Mouse (Mus musculus): ENCODE data around the gene Phf14. TPM values are rescaled to one million over a fixed set of nuclear protein-coding genes. Genes with fewer than 3 reads are reported as not detected.

Phf14 gene
- polyA plus RNA-seq, 1 experiment from 2014 or later: 89.3 TPM

GRCm38 (mm10) chr6:11960172-11960571, 52.6 kb downstream of the Phf14 start:
- Histone ChIP-seq H3K9ac (replicated peaks) (no peak overlapping the region), H3K4me2 (replicated peaks) (no peak overlapping the region), H3K36me3 (peaks cover 18% of the 10 kb centered on the region), H3K4me1 (no peaks in the 10 kb centered on the region), H3K27ac (replicated peaks) (no peak overlapping the region), H3K9me3 (no peaks in the 10 kb centered on the region), H3K4me3 (no peak overlapping the region), H3K27me3 (no peaks in the 10 kb centered on the region)
- no peak for ATAC-seq (replicated peaks)
- 93% methylated on average over 7 of the region's 7 CpGs for WGBS

DNA sequence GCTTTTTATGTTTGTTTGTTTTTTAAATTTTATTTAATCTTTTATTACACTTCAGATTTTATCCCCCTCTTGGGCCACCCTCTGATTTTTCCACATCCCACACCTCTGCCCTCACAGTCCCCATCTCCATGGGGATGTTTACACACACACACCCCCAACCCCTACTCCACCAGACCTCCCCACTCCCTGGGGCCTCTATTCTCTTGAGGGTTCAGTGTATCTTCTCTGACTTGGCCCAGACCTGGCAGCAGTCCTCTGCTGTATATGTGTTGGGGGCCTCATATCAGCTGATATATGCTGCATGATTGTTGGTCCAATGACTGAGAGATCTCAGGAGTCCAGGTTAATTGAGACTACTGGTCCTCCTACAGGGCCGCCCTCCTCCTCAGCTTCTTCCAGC, 86.2 kb downstream of the Phf14 start:
- Histone ChIP-seq H3K4me2 (replicated peaks) (no peak overlapping the region), H3K36me3 (peaks cover 44% of the 10 kb centered on the region), H3K27me3 (no peaks in the 10 kb centered on the region), H3K4me1 (no peaks in the 10 kb centered on the region), H3K27ac (replicated peaks) (no peak overlapping the region), H3K9ac (replicated peaks) (no peak overlapping the region), H3K4me3 (no peak overlapping the region), H3K9me3 (no peaks in the 10 kb centered on the region)
- WGBS: 100% methylated on average over 1 of the region's 1 CpGs
- ATAC-seq (replicated peaks): no peak

DNA sequence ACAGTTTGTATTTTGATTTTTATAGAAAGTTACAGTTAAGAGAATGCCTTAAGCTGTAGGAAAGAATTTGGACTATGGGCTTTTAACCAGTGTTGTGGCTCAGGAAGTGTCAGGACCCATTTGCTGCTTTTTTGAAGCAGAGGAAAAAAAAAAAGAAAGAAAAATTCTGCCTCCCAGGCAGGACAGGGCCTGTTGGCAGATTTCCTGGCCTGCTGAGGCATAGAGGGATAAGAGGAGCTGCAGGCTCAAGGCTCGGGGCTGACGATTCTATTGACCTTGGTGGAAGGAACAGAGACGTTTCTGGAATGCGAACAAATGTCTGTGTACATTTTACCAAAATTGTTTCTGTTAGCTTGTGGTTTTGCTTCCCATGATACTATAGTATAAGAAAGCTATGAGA, 91.0 kb downstream of the Phf14 start:
- Histone ChIP-seq H3K9ac (replicated peaks) (no peak overlapping the region), H3K4me3 (no peak overlapping the region), H3K27me3 (no peaks in the 10 kb centered on the region), H3K4me2 (replicated peaks) (no peak overlapping the region), H3K4me1 (no peaks in the 10 kb centered on the region), H3K9me3 (no peaks in the 10 kb centered on the region), H3K36me3 (peaks cover 39% of the 10 kb centered on the region), H3K27ac (replicated peaks) (no peak overlapping the region)
- WGBS: 88% methylated on average over 4 of the region's 4 CpGs
- ATAC-seq (replicated peaks): no peak

- no peak overlapping the region for H3K9ac ChIP-seq (replicated peaks)
- ATAC-seq (replicated peaks): no peak
- no peak overlapping the region for H3K27ac ChIP-seq (replicated peaks)
- WGBS: 88% methylated on average over 1 of the region's 1 CpGs
- H3K4me1 ChIP-seq: no peaks in the 10 kb centered on the region
- H3K9me3 ChIP-seq: no peaks in the 10 kb centered on the region
- H3K4me3 ChIP-seq: no peak overlapping the region
- peaks cover 34% of the 10 kb centered on the region for H3K36me3 ChIP-seq
- H3K4me2 ChIP-seq (replicated peaks): no peak overlapping the region
- no peaks in the 10 kb centered on the region for H3K27me3 ChIP-seq
Measured at GRCm38 (mm10) chr6:11999506-11999905, 91.9 kb downstream of the Phf14 start.

DNA sequence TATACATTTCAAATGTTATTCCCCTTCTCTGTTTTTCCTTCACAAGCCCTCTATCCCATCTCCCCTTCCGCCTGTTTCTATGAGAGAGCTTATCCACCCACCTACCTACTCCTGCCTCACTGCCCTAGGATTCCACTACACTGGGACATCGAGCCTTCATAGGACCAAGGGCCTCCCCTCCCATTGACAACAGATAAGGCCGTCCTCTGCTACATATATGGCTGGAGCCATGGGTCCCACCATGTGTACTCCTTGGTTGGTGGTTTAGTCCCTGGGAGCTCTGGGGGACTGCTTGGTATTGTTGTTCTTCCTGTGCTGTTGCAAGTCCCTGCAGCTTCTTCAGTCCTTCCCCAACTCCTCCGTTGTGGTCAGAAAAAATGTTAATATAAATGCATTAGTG, 97.8 kb downstream of the Phf14 start:
- Histone ChIP-seq H3K4me3 (no peak overlapping the region), H3K27ac (replicated peaks) (no peak overlapping the region), H3K9me3 (no peaks in the 10 kb centered on the region), H3K9ac (replicated peaks) (no peak overlapping the region), H3K27me3 (no peaks in the 10 kb centered on the region), H3K4me1 (no peaks in the 10 kb centered on the region), H3K36me3 (peaks cover 15% of the 10 kb centered on the region), H3K4me2 (replicated peaks) (no peak overlapping the region)
- ATAC-seq (replicated peaks): no peak
- 89% methylated on average over 4 of the region's 4 CpGs for WGBS

GRCm38 (mm10) chr6:12006001-12006400, 98.4 kb downstream of the Phf14 start:
- WGBS: 98% methylated on average over 1 of the region's 1 CpGs
- no peak overlapping the region for H3K9ac ChIP-seq (replicated peaks)
- no peaks in the 10 kb centered on the region for H3K4me1 ChIP-seq
- ATAC-seq (replicated peaks): no peak
- H3K4me2 ChIP-seq (replicated peaks): no peak overlapping the region
- H3K4me3 ChIP-seq: no peak overlapping the region
- peaks cover 15% of the 10 kb centered on the region for H3K36me3 ChIP-seq
- H3K9me3 ChIP-seq: no peaks in the 10 kb centered on the region
- H3K27me3 ChIP-seq: no peaks in the 10 kb centered on the region
- H3K27ac ChIP-seq (replicated peaks): no peak overlapping the region

DNA sequence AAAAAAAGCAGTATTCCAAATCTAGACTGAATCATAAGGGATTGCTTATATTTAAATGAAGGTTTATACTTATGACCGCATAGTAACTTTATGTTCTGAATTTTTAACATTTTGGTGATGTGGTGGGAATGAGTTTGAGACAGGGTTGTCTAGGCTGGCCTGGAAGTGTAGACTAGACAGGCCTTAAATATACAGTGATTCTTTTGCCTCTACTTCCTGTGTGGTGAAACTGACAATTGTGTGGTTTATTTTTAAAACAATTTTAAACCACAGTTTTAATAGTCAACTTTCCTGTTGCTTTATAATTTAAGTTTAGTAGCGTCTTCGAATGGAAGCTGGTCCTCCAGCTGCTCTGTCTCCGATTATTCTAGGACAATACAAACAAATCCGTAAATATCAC, 104.5 kb downstream of the Phf14 start:
- H3K4me2 ChIP-seq (replicated peaks): no peak overlapping the region
- peaks cover 5% of the 10 kb centered on the region; the same call in 1 of the 2 replicates for H3K4me1 ChIP-seq
- H3K36me3 ChIP-seq: peaks cover 8% of the 10 kb centered on the region
- no peak overlapping the region for H3K4me3 ChIP-seq
- no peaks in the 10 kb centered on the region for H3K9me3 ChIP-seq
- no peak for ATAC-seq (replicated peaks)
- H3K9ac ChIP-seq (replicated peaks): no peak overlapping the region
- no peak overlapping the region for H3K27ac ChIP-seq (replicated peaks)
- WGBS: 92% methylated on average over 5 of the region's 5 CpGs
- H3K27me3 ChIP-seq: no peaks in the 10 kb centered on the region

DNA sequence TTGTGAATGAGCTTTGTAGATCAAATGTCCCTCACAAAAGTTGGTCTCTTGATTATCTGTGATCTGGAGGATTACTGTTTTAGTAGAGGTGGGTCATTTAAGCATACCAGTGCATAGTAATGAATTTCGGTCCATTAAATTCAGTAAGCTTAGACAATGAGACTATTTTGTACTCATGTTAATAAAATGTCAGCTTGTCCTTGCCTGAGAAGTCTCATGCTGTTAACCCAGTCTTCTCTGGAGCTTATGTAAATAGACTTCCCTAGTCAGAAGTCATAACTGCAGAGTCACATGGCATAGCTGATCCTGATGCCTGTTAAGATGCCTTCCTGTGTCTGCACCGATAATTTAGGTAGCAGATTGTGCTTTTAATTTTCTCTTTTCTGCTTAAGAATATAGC, 106.4 kb downstream of the Phf14 start:
- Histone ChIP-seq H3K36me3 (peaks cover 8% of the 10 kb centered on the region; the same call in 1 of the 2 replicates), H3K27me3 (no peaks in the 10 kb centered on the region), H3K9ac (replicated peaks) (no peak overlapping the region), H3K4me3 (no peak overlapping the region), H3K4me1 (peaks cover 5% of the 10 kb centered on the region; the same call in 1 of the 2 replicates), H3K9me3 (no peaks in the 10 kb centered on the region), H3K27ac (replicated peaks) (no peak overlapping the region), H3K4me2 (replicated peaks) (no peak overlapping the region)
- WGBS: 12% methylated on average over 2 of the region's 2 CpGs
- ATAC-seq (replicated peaks): peak; percentile 58; the same call in 1 of the 2 replicates

DNA sequence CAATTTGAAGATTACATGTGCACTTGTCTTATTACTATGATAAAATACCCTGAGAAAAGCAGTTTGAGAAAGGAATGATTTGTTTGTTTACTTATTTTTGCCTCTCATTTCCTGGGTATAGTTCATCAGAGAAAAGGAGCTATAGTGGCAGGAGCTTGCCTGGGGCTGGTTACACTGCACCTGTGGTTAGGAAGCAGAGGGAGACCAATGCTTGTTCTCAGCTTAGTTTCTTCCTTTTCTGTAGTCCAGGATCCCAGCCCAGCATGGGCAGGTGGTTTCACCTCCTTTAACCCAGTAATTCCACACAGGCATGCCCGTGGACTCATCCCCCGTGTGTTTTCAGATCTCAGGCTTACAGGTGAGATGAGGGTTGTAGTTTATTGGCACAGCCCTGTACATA, 107.1 kb downstream of the Phf14 start:
- ATAC-seq (replicated peaks): no peak
- no peak overlapping the region for H3K4me2 ChIP-seq (replicated peaks)
- peaks cover 8% of the 10 kb centered on the region; the same call in 1 of the 2 replicates for H3K36me3 ChIP-seq

GRCm38 (mm10) chr6:12019736-12020135, 112.1 kb downstream of the Phf14 start:
- no peak overlapping the region for H3K9ac ChIP-seq (replicated peaks)
- H3K36me3 ChIP-seq: peaks cover 17% of the 10 kb centered on the region; the same call in 1 of the 2 replicates
- H3K4me3 ChIP-seq: no peak overlapping the region
- WGBS: 79% methylated on average over 1 of the region's 1 CpGs
- no peaks in the 10 kb centered on the region for H3K27me3 ChIP-seq
- H3K9me3 ChIP-seq: no peaks in the 10 kb centered on the region
- H3K27ac ChIP-seq (replicated peaks): no peak overlapping the region
- H3K4me1 ChIP-seq: no peaks in the 10 kb centered on the region
- no peak for ATAC-seq (replicated peaks)
- H3K4me2 ChIP-seq (replicated peaks): no peak overlapping the region

More for the DNA sequence above, 107.1 kb downstream of the Phf14 start:
- Histone ChIP-seq H3K4me3 (no peak overlapping the region), H3K9ac (replicated peaks) (no peak overlapping the region), H3K27ac (replicated peaks) (no peak overlapping the region), H3K9me3 (no peaks in the 10 kb centered on the region), H3K4me1 (peaks cover 5% of the 10 kb centered on the region; the same call in 1 of the 2 replicates), H3K27me3 (no peaks in the 10 kb centered on the region)
- WGBS: 78% methylated on average over 2 of the region's 2 CpGs

- H3K27me3 ChIP-seq: no peaks in the 10 kb centered on the region
- no peak overlapping the region for H3K9ac ChIP-seq (replicated peaks)
- H3K36me3 ChIP-seq: peaks cover 17% of the 10 kb centered on the region; the same call in 1 of the 2 replicates
- no peak for ATAC-seq (replicated peaks)
- WGBS: 85% methylated on average over 3 of the region's 3 CpGs
- H3K27ac ChIP-seq (replicated peaks): no peak overlapping the region
- H3K4me1 ChIP-seq: no peaks in the 10 kb centered on the region
- no peak overlapping the region for H3K4me2 ChIP-seq (replicated peaks)
- H3K9me3 ChIP-seq: no peaks in the 10 kb centered on the region
- H3K4me3 ChIP-seq: no peak overlapping the region
Measured at GRCm38 (mm10) chr6:12020156-12020555, 112.5 kb downstream of the Phf14 start.

GRCm38 (mm10) chr6:12020738-12021137, 113.1 kb downstream of the Phf14 start:
- H3K4me2 ChIP-seq (replicated peaks): no peak overlapping the region
- ATAC-seq (replicated peaks): no peak
- H3K9ac ChIP-seq (replicated peaks): no peak overlapping the region
- H3K36me3 ChIP-seq: peaks cover 17% of the 10 kb centered on the region; the same call in 1 of the 2 replicates
- H3K27me3 ChIP-seq: no peaks in the 10 kb centered on the region
- no peaks in the 10 kb centered on the region for H3K9me3 ChIP-seq
- H3K27ac ChIP-seq (replicated peaks): no peak overlapping the region
- H3K4me3 ChIP-seq: no peak overlapping the region
- H3K4me1 ChIP-seq: no peaks in the 10 kb centered on the region
- WGBS: 94% methylated on average over 4 of the region's 4 CpGs

DNA sequence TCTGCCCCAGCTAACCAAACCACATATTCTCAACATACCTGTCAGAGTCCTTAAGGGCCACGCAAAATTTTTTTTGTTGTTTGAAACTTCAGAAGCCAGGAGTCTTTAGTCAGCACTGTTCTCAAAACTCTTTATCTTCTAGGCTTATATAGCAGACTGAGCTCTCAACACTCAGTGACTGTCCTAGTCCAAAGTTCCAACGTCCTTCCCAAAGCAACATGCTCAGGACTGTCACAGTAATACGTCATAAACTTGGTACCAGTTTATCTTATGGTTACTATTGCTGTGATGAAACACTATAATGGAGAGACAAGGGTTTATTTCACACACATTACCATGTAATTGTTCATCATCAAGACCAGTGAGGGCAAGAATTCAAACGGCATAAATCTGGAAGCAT, 113.9 kb downstream of the Phf14 start:
- Histone ChIP-seq H3K9me3 (no peaks in the 10 kb centered on the region), H3K36me3 (peaks cover 14% of the 10 kb centered on the region; the same call in 1 of the 2 replicates), H3K4me2 (replicated peaks) (no peak overlapping the region), H3K27me3 (no peaks in the 10 kb centered on the region), H3K9ac (replicated peaks) (no peak overlapping the region), H3K4me1 (no peaks in the 10 kb centered on the region), H3K27ac (replicated peaks) (no peak overlapping the region), H3K4me3 (no peak overlapping the region)
- ATAC-seq (replicated peaks): no peak
- 90% methylated on average over 4 of the region's 4 CpGs for WGBS
